Mouse (Mus musculus): ENCODE results near the gene Nr2c2ap. TPM values are rescaled to one million over a fixed set of nuclear protein-coding genes. Genes with fewer than 3 reads are reported as not detected.

The Nr2c2ap gene
- polyA plus RNA-seq, 1 experiment from 2014 or later: 38.2 TPM

DNA sequence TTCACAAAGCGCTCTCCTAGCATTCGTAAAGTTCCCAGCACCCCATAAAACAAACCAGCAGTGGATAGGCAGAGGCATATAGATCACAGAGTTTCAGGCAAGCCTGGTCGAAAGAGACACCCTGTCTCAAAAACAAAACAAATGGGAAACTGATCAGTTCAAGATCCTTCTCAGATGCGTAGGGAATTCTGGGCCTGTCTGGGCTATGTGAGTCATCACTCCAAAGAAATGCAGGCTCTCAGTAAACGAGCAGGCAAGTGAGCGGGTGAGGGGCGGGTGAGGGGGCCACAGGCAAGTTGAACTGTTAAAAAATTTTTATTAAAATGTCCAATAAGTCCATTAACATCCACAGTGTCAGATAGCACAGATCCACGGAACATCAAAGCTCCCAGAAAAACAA, 38.3 kb upstream of the Nr2c2ap start:
- Histone ChIP-seq H3K4me1 (ENCODE audit: control insufficient read depth, insufficient read depth, low read length) (peaks cover 23% of the 10 kb centered on the region), H3K27ac (ENCODE audit: low read length) (no peak overlapping the region), H3K4me3 (ENCODE audit: low read depth, low read length) (no peak overlapping the region), H3K9ac (ENCODE audit: low read depth, low read length) (no peak overlapping the region), H3K4me2 (ENCODE audit: low read length) (no peak overlapping the region), H3K9me3 (replicated peaks; ENCODE audit: control insufficient read depth, low read length, poor library complexity, severe bottlenecking) (no peaks in the 10 kb centered on the region), H3K27me3 (ENCODE audit: control insufficient read depth, insufficient read depth, low read depth, low read length) (peaks cover 3% of the 10 kb centered on the region), H3K36me3 (ENCODE audit: control insufficient read depth, insufficient read depth, low read length) (peaks cover 34% of the 10 kb centered on the region)
- WGBS: 61% methylated on average over 8 of the region's 8 CpGs
- ATAC-seq: no peak

DNA sequence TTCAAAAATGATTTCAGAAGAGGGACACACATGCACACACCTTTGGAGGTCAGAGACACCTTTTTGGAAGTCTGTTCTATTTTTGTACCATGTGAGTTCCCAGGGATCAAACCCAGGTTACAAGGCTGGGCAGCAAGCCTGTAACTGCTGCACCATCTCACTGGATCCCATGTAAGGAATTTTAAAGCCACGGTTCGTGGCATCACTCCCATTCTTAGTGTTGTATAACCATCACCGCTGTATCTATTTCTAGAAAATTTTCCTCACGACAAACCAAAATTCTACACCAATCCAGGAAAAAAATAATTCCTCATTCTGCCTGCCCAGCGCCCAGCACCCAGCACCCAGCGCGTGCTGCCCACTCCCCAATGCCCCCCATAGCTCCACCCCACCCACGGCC, 31.9 kb upstream of the Nr2c2ap start:
- no peaks in the 10 kb centered on the region for H3K27me3 ChIP-seq (ENCODE audit: control insufficient read depth, insufficient read depth, low read depth, low read length)
- ATAC-seq: no peak
- 84% methylated on average over 8 of the region's 8 CpGs for WGBS
- H3K4me3 ChIP-seq (ENCODE audit: low read depth, low read length): no peak overlapping the region
- H3K36me3 ChIP-seq (ENCODE audit: control insufficient read depth, insufficient read depth, low read length): peaks cover 75% of the 10 kb centered on the region
- no peak overlapping the region for H3K27ac ChIP-seq (ENCODE audit: low read length)
- no peaks in the 10 kb centered on the region for H3K9me3 ChIP-seq (replicated peaks; ENCODE audit: control insufficient read depth, low read length, poor library complexity, severe bottlenecking)
- H3K4me2 ChIP-seq (ENCODE audit: low read length): no peak overlapping the region
- no peak overlapping the region for H3K9ac ChIP-seq (ENCODE audit: low read depth, low read length)
- no peaks in the 10 kb centered on the region for H3K4me1 ChIP-seq (ENCODE audit: control insufficient read depth, insufficient read depth, low read length)

DNA sequence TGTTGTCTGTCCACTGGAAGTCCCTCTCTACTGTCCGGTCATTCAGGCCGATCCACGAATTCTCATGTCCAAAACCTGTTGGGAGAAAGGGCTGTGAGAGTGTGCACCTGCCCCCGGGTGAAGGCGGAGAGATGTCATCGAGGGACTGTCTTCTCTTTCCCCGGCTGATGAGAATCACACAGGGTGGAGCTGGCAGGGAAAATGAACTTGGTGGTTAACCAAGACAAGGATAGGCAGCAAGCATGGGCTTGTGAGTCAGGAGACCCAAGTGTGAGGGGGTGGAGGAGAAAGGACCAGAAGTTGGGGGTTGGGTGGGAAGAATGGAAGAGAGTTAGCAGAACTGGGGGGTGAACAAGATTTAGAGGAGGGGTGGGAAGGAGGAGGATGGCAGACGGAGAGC, 30.9 kb upstream of the Nr2c2ap start:
- 0 out of 2 replicates have a peak, but pooled peaks cover 4% of the 10 kb centered on the region for H3K4me1 ChIP-seq (ENCODE audit: control insufficient read depth, insufficient read depth, low read length)
- H3K4me3 ChIP-seq (ENCODE audit: low read depth, low read length): no peak overlapping the region
- H3K27ac ChIP-seq (ENCODE audit: low read length): no peak overlapping the region
- H3K36me3 ChIP-seq (ENCODE audit: control insufficient read depth, insufficient read depth, low read length): peaks cover 71% of the 10 kb centered on the region
- H3K9ac ChIP-seq (ENCODE audit: low read depth, low read length): no peak overlapping the region
- WGBS: 91% methylated on average over 8 of the region's 8 CpGs
- H3K4me2 ChIP-seq (ENCODE audit: low read length): no peak overlapping the region
- H3K27me3 ChIP-seq (ENCODE audit: control insufficient read depth, insufficient read depth, low read depth, low read length): no peaks in the 10 kb centered on the region
- no peaks in the 10 kb centered on the region for H3K9me3 ChIP-seq (replicated peaks; ENCODE audit: control insufficient read depth, low read length, poor library complexity, severe bottlenecking)
- no peak for ATAC-seq

DNA sequence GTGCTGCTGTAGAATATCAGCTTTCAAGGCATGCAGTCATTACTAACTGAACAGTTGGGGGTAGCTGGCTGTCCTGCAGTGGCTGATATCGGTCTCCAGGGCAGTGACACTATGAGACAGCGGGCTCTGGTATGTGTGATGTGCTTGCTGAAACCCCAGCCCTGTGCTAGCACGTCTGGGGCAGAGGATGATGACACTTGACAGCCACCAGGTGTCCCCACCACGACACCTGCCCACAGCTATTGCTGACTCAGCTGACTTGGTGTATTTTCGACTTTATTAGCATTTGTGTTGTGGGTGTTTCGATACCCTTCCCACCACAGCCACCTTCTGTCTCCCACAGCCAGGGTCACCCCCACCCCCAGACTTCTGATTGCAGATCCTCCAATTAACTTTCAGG, 26.6 kb upstream of the Nr2c2ap start:
- Histone ChIP-seq H3K4me3 (ENCODE audit: low read depth, low read length) (no peak overlapping the region), H3K9ac (ENCODE audit: low read depth, low read length) (no peak overlapping the region), H3K9me3 (replicated peaks; ENCODE audit: control insufficient read depth, low read length, poor library complexity, severe bottlenecking) (no peaks in the 10 kb centered on the region), H3K4me2 (ENCODE audit: low read length) (no peak overlapping the region), H3K27me3 (ENCODE audit: control insufficient read depth, insufficient read depth, low read depth, low read length) (no peaks in the 10 kb centered on the region), H3K36me3 (ENCODE audit: control insufficient read depth, insufficient read depth, low read length) (peaks cover 63% of the 10 kb centered on the region), H3K4me1 (ENCODE audit: control insufficient read depth, insufficient read depth, low read length) (0 out of 2 replicates have a peak, but pooled peaks cover 4% of the 10 kb centered on the region), H3K27ac (ENCODE audit: low read length) (no peak overlapping the region)
- 22% methylated on average over 6 of the region's 6 CpGs for WGBS
- ATAC-seq: no peak

DNA sequence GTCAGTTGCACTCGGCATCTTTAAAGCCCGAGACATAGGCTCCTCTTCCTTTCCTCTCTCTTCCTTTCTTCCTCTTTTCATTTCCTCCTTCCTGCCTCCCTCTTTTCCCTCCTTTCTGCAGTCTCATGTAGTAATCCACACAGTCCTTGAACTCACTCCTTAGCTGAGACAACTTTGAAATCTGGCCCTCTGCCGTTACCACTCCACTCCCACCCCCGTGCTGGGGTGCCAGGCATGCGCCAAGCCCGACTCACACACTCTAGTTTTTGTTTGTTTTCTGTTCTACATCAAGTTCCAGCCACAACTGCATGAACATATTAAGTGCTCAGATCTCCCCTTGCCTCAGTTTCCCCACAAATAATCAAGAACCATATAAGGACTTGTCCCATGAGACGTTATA, 26.2 kb upstream of the Nr2c2ap start:
- Histone ChIP-seq H3K9me3 (replicated peaks; ENCODE audit: control insufficient read depth, low read length, poor library complexity, severe bottlenecking) (no peaks in the 10 kb centered on the region), H3K4me1 (ENCODE audit: control insufficient read depth, insufficient read depth, low read length) (0 out of 2 replicates have a peak, but pooled peaks cover 4% of the 10 kb centered on the region), H3K4me2 (ENCODE audit: low read length) (no peak overlapping the region), H3K9ac (ENCODE audit: low read depth, low read length) (no peak overlapping the region), H3K27ac (ENCODE audit: low read length) (no peak overlapping the region), H3K36me3 (ENCODE audit: control insufficient read depth, insufficient read depth, low read length) (peaks cover 63% of the 10 kb centered on the region), H3K4me3 (ENCODE audit: low read depth, low read length) (no peak overlapping the region), H3K27me3 (ENCODE audit: control insufficient read depth, insufficient read depth, low read depth, low read length) (no peaks in the 10 kb centered on the region)
- no peak for ATAC-seq
- WGBS: 77% methylated on average over 7 of the region's 7 CpGs

DNA sequence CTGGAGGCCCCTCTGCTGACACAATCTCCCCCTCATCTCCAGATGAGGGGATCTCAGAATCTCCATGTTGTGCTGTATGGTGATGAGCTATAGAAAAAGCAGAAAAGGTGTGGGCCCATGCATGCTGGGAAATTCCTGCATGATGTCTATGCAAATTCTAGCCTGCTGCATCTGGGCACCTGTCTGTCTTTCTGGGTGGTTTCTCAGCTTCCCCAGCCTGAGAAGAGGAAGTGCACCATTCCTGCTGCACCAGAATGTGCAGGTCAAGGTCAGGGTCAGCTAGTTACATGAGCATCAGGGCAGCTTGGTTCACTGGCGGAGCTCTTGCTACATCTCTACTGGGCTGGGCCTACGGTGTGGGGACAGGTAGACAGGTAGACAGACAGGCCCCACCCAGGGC, 20.7 kb upstream of the Nr2c2ap start:
- Histone ChIP-seq H3K27me3 (ENCODE audit: control insufficient read depth, insufficient read depth, low read depth, low read length) (no peaks in the 10 kb centered on the region), H3K4me1 (ENCODE audit: control insufficient read depth, insufficient read depth, low read length) (peaks cover 10% of the 10 kb centered on the region), H3K36me3 (ENCODE audit: control insufficient read depth, insufficient read depth, low read length) (peaks cover 61% of the 10 kb centered on the region), H3K4me2 (ENCODE audit: low read length) (no peak overlapping the region), H3K4me3 (ENCODE audit: low read depth, low read length) (no peak overlapping the region), H3K9ac (ENCODE audit: low read depth, low read length) (no peak overlapping the region), H3K9me3 (replicated peaks; ENCODE audit: control insufficient read depth, low read length, poor library complexity, severe bottlenecking) (no peaks in the 10 kb centered on the region), H3K27ac (ENCODE audit: low read length) (no peak overlapping the region)
- ATAC-seq: no peak
- 94% methylated on average over 2 of the region's 2 CpGs for WGBS

DNA sequence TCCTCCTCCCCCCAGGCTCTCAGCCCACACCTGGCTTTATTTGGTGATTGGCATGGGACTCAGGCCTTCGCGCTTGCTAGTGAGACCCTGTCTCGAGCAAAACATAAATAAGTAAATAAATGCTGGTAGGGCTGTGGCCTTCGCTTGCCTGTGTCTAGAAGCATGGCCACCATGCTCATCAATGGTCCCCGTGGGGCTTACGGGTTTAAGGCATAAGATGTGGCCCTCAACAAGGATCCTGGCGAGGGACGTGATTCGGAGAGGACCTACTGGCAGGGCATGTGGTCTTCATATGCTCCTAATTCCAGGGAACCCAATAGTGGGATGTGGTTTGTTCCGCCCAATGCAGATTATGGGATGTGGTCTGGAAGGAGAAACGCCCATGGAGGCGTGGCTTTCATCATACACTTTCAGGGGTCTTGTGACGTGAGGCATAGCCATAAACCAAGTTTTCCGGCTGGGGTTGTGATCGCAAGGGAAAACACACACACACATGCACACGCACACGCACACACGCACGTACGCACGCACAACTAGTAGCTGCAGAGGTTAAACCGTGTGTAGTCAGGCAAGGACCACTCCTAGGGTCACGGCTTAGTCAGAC, 19.8 kb upstream of the Nr2c2ap start:
- Histone ChIP-seq H3K4me1 (ENCODE audit: control insufficient read depth, insufficient read depth, low read length) (peaks cover 10% of the 10 kb centered on the region), H3K4me3 (ENCODE audit: low read depth, low read length) (no peak overlapping the region), H3K9me3 (replicated peaks; ENCODE audit: control insufficient read depth, low read length, poor library complexity, severe bottlenecking) (no peaks in the 10 kb centered on the region), H3K36me3 (ENCODE audit: control insufficient read depth, insufficient read depth, low read length) (peaks cover 67% of the 10 kb centered on the region), H3K27ac (ENCODE audit: low read length) (no peak overlapping the region), H3K9ac (ENCODE audit: low read depth, low read length) (no peak overlapping the region), H3K4me2 (ENCODE audit: low read length) (no peak overlapping the region), H3K27me3 (ENCODE audit: control insufficient read depth, insufficient read depth, low read depth, low read length) (no peaks in the 10 kb centered on the region)
- ATAC-seq: no peak
- WGBS: 60% methylated on average over 23 of the region's 23 CpGs

DNA sequence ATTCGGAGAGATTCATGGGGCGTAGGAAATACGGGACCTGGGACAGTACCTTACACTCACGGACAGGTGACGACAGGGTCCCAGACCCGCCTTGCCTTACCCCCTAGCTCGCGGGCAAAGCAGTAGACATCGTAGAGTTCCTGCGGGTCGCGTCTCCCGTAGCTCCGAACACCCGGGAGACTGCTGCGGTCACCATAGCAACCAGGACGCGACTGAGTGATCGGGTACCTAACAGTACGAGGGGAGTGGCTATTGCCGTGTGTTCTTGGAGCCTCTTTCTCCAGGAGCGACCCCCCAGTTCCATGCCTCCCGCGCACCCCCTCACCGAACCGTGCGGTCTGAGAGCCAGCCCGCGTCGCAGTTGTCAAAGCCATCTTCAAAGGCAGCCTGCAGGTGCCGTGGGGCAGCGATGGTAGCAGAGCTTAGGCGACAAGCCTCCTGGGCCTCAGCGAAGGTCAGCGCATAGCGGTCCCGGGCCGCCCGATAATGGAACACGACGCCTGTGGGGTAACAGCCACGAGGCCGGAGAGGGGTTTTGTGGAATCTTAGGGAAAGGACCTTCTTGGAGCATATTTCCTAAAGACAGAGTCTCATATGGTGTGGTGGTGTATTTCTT, 18.6 kb upstream of the Nr2c2ap start:
- Histone ChIP-seq H3K4me3 (ENCODE audit: low read depth, low read length) (no peak overlapping the region), H3K27me3 (ENCODE audit: control insufficient read depth, insufficient read depth, low read depth, low read length) (no peaks in the 10 kb centered on the region), H3K9me3 (replicated peaks; ENCODE audit: control insufficient read depth, low read length, poor library complexity, severe bottlenecking) (no peaks in the 10 kb centered on the region), H3K36me3 (ENCODE audit: control insufficient read depth, insufficient read depth, low read length) (peaks cover 58% of the 10 kb centered on the region), H3K4me2 (ENCODE audit: low read length) (no peak overlapping the region), H3K9ac (ENCODE audit: low read depth, low read length) (peak overlapping the region; percentile 38; the same call in 1 of the 2 replicates), H3K27ac (ENCODE audit: low read length) (no peak overlapping the region), H3K4me1 (ENCODE audit: control insufficient read depth, insufficient read depth, low read length) (peaks cover 21% of the 10 kb centered on the region)
- 6% methylated on average over 43 of the region's 43 CpGs for WGBS
- 0 out of 2 replicates have a peak, but pooled peaks have one; percentile 14 for ATAC-seq

DNA sequence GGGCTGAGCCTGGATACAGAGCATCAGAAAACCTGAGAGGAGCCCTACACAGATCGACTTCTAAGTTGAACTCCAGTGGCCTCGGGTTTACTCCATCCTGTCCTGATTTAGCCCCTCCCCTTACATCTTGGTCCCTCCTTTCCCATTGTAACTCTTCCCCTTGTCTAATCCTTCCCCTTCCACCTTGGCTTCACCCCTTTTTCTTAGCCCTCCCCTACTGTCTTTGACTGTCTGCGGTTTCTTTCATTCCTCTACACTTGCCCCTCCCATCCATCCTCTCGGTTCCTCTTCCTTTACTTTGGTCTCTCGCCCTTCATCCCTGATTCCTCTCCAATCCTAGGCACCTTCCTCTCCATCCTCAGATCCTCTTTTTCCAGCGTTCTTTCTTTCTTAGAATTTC, 16.6 kb upstream of the Nr2c2ap start:
- WGBS: 23% methylated on average over 6 of the region's 6 CpGs
- Histone ChIP-seq H3K4me3 (ENCODE audit: low read depth, low read length) (no peak overlapping the region), H3K9me3 (replicated peaks; ENCODE audit: control insufficient read depth, low read length, poor library complexity, severe bottlenecking) (no peaks in the 10 kb centered on the region), H3K4me2 (ENCODE audit: low read length) (no peak overlapping the region), H3K9ac (ENCODE audit: low read depth, low read length) (no peak overlapping the region), H3K36me3 (ENCODE audit: control insufficient read depth, insufficient read depth, low read length) (peaks cover 40% of the 10 kb centered on the region), H3K27ac (ENCODE audit: low read length) (no peak overlapping the region), H3K27me3 (ENCODE audit: control insufficient read depth, insufficient read depth, low read depth, low read length) (no peaks in the 10 kb centered on the region), H3K4me1 (ENCODE audit: control insufficient read depth, insufficient read depth, low read length) (peaks cover 32% of the 10 kb centered on the region)
- no peak for ATAC-seq
